Mouse (Mus musculus): ENCODE results near the gene 1700018G05Rik. TPM values are rescaled to one million over a fixed set of nuclear protein-coding genes. Genes with fewer than 3 reads are reported as not detected.
"Not testable (repeated sequence)": the region's sequence is repeated elsewhere in the genome, so short reads cannot be mapped to it uniquely, and the experiment has no call there.

1700018G05Rik gene
- polyA plus RNA-seq (2021), result not detected

DNA sequence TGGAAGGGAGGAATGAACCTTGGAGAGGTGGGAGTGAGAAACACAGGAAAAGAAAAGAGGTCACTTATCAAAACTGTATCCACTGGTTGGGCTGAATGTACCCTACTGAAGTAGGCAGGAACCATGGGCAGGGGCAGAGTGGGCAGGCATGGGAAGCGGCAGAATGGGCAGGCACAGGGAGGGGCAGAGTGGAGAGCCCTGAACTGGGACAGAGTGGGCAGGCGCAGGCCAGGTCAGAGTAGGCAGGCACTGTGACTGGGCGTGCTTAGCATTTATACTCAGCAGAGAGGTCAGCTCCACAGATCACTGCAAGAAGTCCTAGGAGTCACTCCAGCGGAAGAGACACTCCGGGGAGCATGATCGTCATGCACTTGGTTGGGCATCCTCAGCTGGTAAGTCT, at the start of gene 1700018G05Rik:
Gene 1700018G05Rik (plus strand): TSS at position 301 of the 400 bp plus-strand sequence.
- DNase-seq (ENCODE audit: low read depth, low spot score); CTCF ChIA-PET; H3K27me3 ChIP-seq; in situ Hi-C loops (cut with MboI; ENCODE audit: low pct_unique_long_range_greater_than_20kb); ATAC-seq; POLR2A ChIA-PET: not testable (repeated sequence)

DNA sequence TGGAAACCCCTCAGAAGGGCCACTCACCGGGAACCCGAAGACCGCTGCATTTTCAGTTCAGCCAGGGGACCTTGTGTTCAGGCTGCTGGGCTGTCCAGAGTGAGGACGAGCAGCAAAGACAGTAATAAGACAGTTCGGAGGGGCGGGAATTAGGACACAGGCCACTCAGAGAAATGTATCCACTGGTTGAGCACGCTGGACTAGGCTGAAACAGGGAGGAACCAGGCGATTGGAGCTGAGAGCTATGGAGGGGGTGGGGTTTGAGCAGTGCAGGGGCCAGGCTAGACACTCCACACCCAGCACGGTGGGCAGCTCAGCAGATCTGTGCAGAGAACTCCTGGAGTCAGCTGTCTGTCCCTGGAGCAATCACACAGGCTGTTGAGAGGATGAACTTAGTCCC, 19.6 kb upstream of the 1700018G05Rik start, which contains the start of the genes Dmrtc1a and 1700011M02Rik:
Gene Dmrtc1a (minus strand): TSS at position 101 of the 400 bp plus-strand sequence.
Gene 1700011M02Rik (plus strand): TSS at position 319 of the 400 bp plus-strand sequence.
- in situ Hi-C loops (cut with MboI; ENCODE audit: low pct_unique_long_range_greater_than_20kb); H3K27me3 ChIP-seq; ATAC-seq; POLR2A ChIA-PET; CTCF ChIA-PET; DNase-seq (ENCODE audit: low read depth, low spot score): not testable (repeated sequence)

DNA sequence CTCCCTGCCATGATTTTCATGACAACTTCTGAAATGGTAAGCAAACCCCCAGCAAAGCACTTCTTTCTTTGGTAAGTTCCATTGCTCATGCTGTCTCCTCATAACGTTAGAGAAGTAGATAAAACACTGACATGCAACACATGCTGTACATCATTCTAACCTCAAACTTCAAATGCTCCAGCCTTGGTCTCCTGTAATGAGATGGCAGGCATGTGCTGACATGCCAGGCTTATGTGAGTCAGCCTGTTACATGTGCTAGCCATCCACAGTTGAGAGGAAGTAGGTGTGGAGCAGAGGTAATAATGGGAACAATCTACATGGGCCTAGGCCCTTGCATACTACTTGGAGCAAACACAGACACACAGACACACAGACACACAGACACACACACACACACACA, 13.3 kb upstream of the 1700018G05Rik start:
- in situ Hi-C loops (cut with MboI; ENCODE audit: low pct_unique_long_range_greater_than_20kb); ATAC-seq; CTCF ChIA-PET; POLR2A ChIA-PET; H3K27me3 ChIP-seq; DNase-seq (ENCODE audit: low read depth, low spot score): not testable (repeated sequence)

DNA sequence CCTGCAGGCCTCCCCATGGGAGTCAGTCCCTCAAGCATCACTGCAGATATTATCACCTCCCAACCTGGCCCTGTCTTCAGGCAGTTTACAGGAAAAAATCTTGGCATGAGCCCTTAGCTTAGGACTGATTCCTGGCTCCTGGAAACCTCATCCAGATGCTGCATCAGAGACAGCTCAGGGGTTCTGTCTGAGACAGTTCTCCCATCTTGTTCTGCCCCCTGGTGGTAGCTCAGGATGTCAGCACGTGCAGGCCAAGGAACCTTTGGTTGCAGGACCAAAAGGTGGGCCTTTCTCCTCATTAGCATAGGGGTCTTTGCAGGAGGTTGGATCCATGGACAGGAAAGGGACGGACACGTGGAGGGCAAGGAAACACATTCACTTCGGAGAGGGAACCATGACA, 1.5 kb upstream of the 1700018G05Rik start:
- CTCF ChIA-PET; in situ Hi-C loops (cut with MboI; ENCODE audit: low pct_unique_long_range_greater_than_20kb); H3K27me3 ChIP-seq; ATAC-seq; POLR2A ChIA-PET; DNase-seq (ENCODE audit: low read depth, low spot score): not testable (repeated sequence)

DNA sequence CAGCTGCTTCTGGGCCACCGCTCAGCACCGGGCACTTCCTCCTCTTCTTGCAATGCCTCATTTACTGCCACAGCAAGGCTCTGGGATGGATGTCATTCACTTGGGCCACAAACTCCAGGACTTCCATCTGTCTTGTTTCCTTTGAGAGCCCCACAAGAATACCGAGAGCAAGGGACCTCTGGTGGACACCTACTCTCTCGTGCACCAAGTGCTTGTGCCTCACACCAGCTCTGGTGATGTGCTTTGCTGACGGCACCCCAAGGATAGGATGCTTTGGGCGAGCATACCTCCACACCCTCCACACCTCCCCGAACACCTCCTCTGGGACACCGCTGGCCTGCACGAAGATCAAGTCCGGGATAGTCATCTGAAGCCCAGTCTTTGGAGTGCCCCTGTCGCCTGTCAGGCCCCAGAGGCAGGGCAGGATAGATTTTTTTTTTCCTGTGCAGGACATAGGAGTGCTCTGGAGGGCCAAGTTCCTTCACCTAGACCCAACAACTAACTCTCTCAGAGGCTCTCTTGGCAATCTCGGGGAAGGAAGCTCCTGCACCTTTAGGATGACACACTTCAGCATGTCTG, 4.9 kb downstream of the 1700018G05Rik start:
- ChIA-PET POLR2A (no interaction called here), CTCF (no interaction called here)
- in situ Hi-C loops (cut with MboI; ENCODE audit: low pct_unique_long_range_greater_than_20kb), result no loop called here
- DNase-seq (ENCODE audit: low read depth, low spot score) (no peak), ATAC-seq (no peak)
- H3K27me3 ChIP-seq, result peaks cover 37% of the 10 kb centered on the region
- no peak for TF ChIP-seq CTCF (IDR thresholded peaks at IDR 0.05)

DNA sequence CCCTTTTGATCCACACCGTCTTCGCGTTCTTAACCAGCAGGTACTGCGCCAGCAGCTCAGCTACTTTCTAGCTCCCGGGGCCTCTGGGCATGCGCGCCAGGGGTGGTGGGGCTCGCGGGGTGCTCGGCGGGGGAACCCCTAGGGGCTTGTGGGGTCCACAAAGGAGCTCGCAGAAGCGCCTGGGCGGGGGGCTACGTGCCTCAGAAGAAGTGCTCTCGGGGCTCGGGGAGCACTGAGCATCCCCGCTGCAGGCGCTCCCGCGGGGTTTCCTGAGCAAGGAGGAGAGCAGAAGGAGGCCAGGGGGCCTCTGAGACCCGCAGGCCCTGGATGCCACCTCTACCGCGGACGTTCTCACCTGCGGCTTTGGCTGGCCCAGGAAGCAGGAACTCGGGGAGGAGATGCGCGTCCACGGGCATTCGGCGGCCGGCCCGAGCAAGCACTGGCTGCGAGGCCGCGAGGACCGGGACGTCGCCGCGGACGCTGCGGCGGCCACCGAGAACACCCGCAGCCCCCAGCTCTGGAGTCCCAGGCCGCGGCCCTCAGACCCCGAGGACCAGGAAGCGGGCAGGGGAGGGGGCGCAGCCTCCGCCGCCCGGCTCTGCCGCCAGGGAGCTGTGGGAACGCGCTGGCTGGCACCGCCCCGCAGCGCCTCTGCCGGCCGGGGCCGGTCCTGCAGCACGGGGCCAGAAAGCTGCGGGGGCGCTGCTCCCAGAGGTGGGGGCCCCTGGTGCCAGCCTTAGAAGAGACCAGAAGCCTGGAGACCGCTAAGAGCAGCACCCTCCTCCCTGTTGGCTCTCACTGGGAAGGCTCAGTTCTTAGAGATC, 5.6 kb downstream of the 1700018G05Rik start:
- TF ChIP-seq CTCF (IDR thresholded peaks at IDR 0.05), result no peak
- in situ Hi-C loops (cut with MboI; ENCODE audit: low pct_unique_long_range_greater_than_20kb), result no loop called here
- POLR2A ChIA-PET, result no interaction called here

DNA sequence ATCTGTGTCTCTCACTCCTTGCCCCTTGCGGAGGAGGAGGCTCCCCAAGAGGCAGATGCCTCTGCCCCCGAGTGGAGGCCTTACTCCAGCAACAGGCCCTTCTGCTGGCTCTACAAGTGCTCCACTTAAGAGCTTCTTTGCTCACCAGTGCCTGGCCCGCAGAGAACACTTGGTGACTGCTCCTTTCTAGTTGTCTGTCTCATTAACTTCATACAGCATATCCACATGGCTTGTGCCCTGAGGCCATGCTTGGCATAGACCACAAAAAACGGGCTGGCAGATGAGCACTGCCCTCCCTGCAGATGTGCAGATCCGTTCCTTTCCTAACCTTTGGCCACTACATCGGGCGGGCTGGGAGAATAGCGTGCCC, 6.2 kb downstream of the 1700018G05Rik start:
- TF ChIP-seq CTCF (IDR thresholded peaks at IDR 0.05), result no peak
- DNase-seq (ENCODE audit: low read depth, low spot score), result no peak
- ChIA-PET POLR2A (no interaction called here), CTCF (no interaction called here)
- H3K27me3 ChIP-seq, result peaks cover 42% of the 10 kb centered on the region
- in situ Hi-C loops (cut with MboI; ENCODE audit: low pct_unique_long_range_greater_than_20kb), result no loop called here
- ATAC-seq, result no peak

More for the DNA sequence above, 5.6 kb downstream of the 1700018G05Rik start:
- CTCF ChIA-PET, result no interaction called here
- H3K27me3 ChIP-seq, result peaks cover 42% of the 10 kb centered on the region
- DNase-seq (ENCODE audit: low read depth, low spot score), result no peak
- ATAC-seq, result peak; percentile 70

DNA sequence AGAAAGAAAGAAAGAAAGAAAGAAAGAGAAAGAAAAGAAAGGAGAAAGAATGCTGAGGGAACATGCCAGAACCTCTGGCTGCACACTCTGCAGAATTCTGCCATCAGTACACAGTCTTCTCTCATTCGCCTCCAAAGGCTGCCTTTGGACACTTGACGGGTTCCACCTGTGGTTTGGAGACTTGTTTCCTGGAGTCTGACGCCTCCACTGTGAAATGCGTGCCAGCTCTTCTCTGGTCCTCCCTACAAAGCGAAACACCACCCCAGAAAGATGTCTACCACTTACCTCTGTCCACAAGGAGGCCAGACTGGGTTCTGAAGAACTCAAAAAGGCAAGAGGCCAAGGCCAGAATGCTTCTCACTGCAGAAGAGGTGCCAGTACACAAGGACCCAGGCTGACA, 8.6 kb downstream of the 1700018G05Rik start:
- DNase-seq (ENCODE audit: low read depth, low spot score), result no peak
- peaks cover 42% of the 10 kb centered on the region for H3K27me3 ChIP-seq
- no peak for ATAC-seq
- in situ Hi-C loops (cut with MboI; ENCODE audit: low pct_unique_long_range_greater_than_20kb), result no loop called here
- CTCF ChIA-PET, result no interaction called here
- no peak for TF ChIP-seq CTCF (IDR thresholded peaks at IDR 0.05)
- POLR2A ChIA-PET, result no interaction called here

DNA sequence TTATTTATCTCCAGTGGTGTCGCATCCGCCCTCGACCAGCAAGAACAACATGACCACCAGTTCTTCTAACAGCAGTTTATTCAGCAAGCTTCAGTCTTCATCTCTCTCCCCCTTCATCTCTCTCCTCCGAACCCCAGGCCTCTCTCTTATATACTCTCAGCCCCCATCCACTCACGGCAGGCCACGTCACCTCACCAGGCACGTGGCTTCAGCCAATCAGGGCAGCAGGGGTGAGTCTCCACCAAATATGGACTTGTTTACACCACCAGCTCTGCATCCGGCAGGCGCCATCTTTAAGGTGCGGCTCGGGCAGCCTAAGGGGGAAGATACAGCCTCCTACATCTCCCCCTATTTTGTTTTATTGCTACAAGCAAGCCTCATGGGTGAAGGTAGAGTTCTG, 22.0 kb downstream of the 1700018G05Rik start:
- POLR2A ChIA-PET, result not testable (repeated sequence)

DNA sequence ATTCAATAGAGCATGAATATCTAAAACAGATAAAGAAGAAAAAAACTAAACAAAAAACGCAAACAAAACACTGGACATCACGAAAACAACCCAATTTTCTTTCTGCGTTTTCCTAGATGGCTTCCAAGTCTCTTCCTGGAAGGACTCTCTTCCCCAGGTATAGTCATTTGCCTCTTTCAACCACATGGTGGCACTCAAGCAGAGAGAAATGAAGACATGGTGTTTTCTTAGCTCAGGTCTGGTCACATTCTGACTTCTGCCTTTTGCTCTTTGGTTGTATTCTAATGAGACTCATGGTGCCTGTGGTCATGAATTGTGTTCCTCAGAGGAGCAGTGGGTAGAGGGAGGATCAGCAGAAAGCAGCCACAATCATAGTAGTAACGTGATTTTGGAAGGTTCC, 30.7 kb downstream of the 1700018G05Rik start:
- peak; percentile 43 for TF ChIP-seq CTCF (IDR thresholded peaks at IDR 0.05)
- POLR2A ChIA-PET, result no interaction called here

More for the DNA sequence above, 22.0 kb downstream of the 1700018G05Rik start:
- in situ Hi-C loops (cut with MboI; ENCODE audit: low pct_unique_long_range_greater_than_20kb); H3K27me3 ChIP-seq; DNase-seq (ENCODE audit: low read depth, low spot score); ATAC-seq; CTCF ChIA-PET: not testable (repeated sequence)

DNA sequence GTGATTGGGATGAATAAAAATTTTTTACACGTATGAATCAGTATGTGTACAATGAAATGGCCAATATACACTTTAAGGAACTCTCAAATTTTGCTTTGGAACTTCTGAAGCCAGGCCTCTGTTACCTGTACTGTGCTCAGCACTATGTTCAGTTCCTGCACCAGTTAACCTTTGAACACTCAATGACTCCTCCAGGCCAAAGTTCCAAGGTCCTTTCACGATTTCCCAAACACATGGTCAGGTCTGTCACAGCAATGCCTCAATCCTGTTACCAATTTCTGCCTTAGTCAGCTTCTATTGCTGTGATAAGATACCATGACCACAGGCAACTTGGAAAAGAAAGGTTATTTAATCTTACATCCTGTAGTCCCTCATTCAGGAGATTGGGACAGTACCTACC, 32.4 kb downstream of the 1700018G05Rik start:
- DNase-seq (ENCODE audit: low read depth, low spot score) (no peak), ATAC-seq (no peak)
- ChIA-PET POLR2A (no interaction called here), CTCF (no interaction called here)
- H3K27me3 ChIP-seq, result peaks cover 16% of the 10 kb centered on the region
- in situ Hi-C loops (cut with MboI; ENCODE audit: low pct_unique_long_range_greater_than_20kb), result no loop called here
- no peak for TF ChIP-seq CTCF (IDR thresholded peaks at IDR 0.05)

More for the DNA sequence above, 30.7 kb downstream of the 1700018G05Rik start:
- no peak for ATAC-seq
- CTCF ChIA-PET, result no interaction called here
- H3K27me3 ChIP-seq, result peaks cover 16% of the 10 kb centered on the region
- DNase-seq (ENCODE audit: low read depth, low spot score), result no peak
- in situ Hi-C loops (cut with MboI; ENCODE audit: low pct_unique_long_range_greater_than_20kb), result no loop called here

Other genes starting within 250 kb of the 1700018G05Rik start
- not detected for gene Gm3880, start 241.4 kb upstream of the 1700018G05Rik start, polyA plus RNA-seq (2021)
- not detected for gene Gm9112, start 220.7 kb upstream of the 1700018G05Rik start, polyA plus RNA-seq (2021)
- not detected for gene Dmrtc1b, start 220.5 kb upstream of the 1700018G05Rik start, polyA plus RNA-seq (2021)
- not detected for gene Dmrtc1c1, start 125.4 kb upstream of the 1700018G05Rik start, polyA plus RNA-seq (2021)
- not detected for gene Dmrtc1c2, start 73.8 kb upstream of the 1700018G05Rik start, polyA plus RNA-seq (2021)
- gene 1700031F05Rik, start 60.4 kb upstream of the 1700018G05Rik start, polyA plus RNA-seq (2021), result not detected
- 0.05 TPM for gene Dmrtc1a, start 19.7 kb upstream of the 1700018G05Rik start, polyA plus RNA-seq (2021)
- gene 1700011M02Rik, start 19.5 kb upstream of the 1700018G05Rik start, polyA plus RNA-seq (2021), result not detected

Measured in Patski (cell line).